Mouse (Mus musculus) midbrain, postnatal 0 days (tissue): ENCODE measurements around the gene Gm9903. TPM values are rescaled to one million over a fixed set of nuclear protein-coding genes. Genes with fewer than 3 reads are reported as not detected.

Source experiments
- ATAC-seq: fragments of 200-750 bp; cut with Nextera tagmentation; 2 replicates; pipeline ENCODE4 v1.8.0; 2017; ENCODE audit warnings: moderate number of reproducible peaks, mild to moderate bottlenecking, moderate TSS enrichment, moderate library complexity; ENCODE audit not compliant: low FRiP score
- DNase-seq: peaks from one replicate; pipeline ENCODE4 v3.0.0-alpha.2; 2015; ENCODE audit warnings: low spot score
- H3K27ac ChIP-seq: fragments of 300-500 bp; sonication (generic); 2 replicates; pipeline ENCODE4 v1.5.1; 2014; ENCODE audit warnings: low read depth, mild to moderate bottlenecking, low read length, mixed read lengths
- H3K27me3 ChIP-seq: fragments of 300-500 bp; sonication (generic); 2 replicates; pipeline ENCODE4 v1.6.1; 2014; ENCODE audit warnings: low read length, control low read depth, mixed read lengths; ENCODE audit not compliant: insufficient read depth
- H3K36me3 ChIP-seq: fragments of 300-500 bp; sonication (generic); 2 replicates; pipeline ENCODE4 v1.6.1; 2014; ENCODE audit warnings: low read length, control low read depth, mixed read lengths; ENCODE audit not compliant: insufficient read depth
- H3K4me1 ChIP-seq: fragments of 300-500 bp; sonication (generic); 2 replicates; pipeline ENCODE4 v1.6.1; 2014; ENCODE audit warnings: mild to moderate bottlenecking, control low read depth, antibody characterized with exemption, low read length, mixed read lengths; ENCODE audit not compliant: insufficient read depth
- H3K4me2 ChIP-seq: fragments of 300-500 bp; sonication (generic); 2 replicates; pipeline ENCODE4 v1.6.1; 2014; ENCODE audit warnings: low read depth, mild to moderate bottlenecking, low read length, mixed read lengths; ENCODE audit not compliant: poor library complexity, severe bottlenecking
- H3K4me3 ChIP-seq: fragments of 300-500 bp; sonication (generic); 2 replicates; pipeline ENCODE4 v1.5.1; 2014; ENCODE audit warnings: low read depth, mild to moderate bottlenecking, low read length, moderate library complexity
- H3K9ac ChIP-seq: fragments of 300-500 bp; sonication (generic); replicated peaks from 2 replicates; pipeline ENCODE4 v1.6.1; 2014; ENCODE audit warnings: mild to moderate bottlenecking, low read length, moderate library complexity, mixed read lengths; ENCODE audit not compliant: poor library complexity, severe bottlenecking
- H3K9me3 ChIP-seq: fragments of 300-500 bp; sonication (generic); 2 replicates; pipeline ENCODE4 v1.6.1; 2016; ENCODE audit warnings: low read length, control low read depth
- CTCF ChIP-seq: IDR thresholded peaks from 2 replicates; pipeline ENCODE4 v1.5.1; 2016; ENCODE audit warnings: antibody characterized with exemption, mild to moderate bottlenecking
- WGBS: fragments of 180-500 bp; shearing (Covaris S2); extraction: QIAGEN DNeasy Blood & Tissue Kit; methylation state at CpG from one replicate; pipeline ENCODE4 v1.1.7; 2014; 5-methylcytosine and 5-hydroxymethylcytosine counted together
- polyA plus RNA-seq: library from polyadenylated mRNA; unstranded; fragments of >200 nt; fragmentation: Nextera tagmentation; extraction: Ambion mirVana; gene quantifications from 2 replicates; pipeline ENCODE4 v1.2.1, GENCODE M21; 2015
- total RNA-seq: library from RNA; depleted of rRNA; stranded (reverse); fragments of >200 nt; gene quantifications from 2 replicates; pipeline ENCODE4 v1.2.3, GENCODE M21; 2014

Gm9903 gene
- total and polyA plus RNA-seq, 2 experiments from 2014 or later = 0.53 TPM; not detected in 1

- no peak overlapping the region for H3K27ac ChIP-seq
- H3K36me3 ChIP-seq = 0 out of 2 replicates have a peak, but pooled peaks cover under 1% of the 10 kb centered on the region
- H3K9me3 ChIP-seq = no peaks in the 10 kb centered on the region
- no peak overlapping the region for H3K9ac ChIP-seq
- peaks cover 5% of the 10 kb centered on the region; the same call in 1 of the 2 replicates for H3K4me1 ChIP-seq
- 79% methylated on average over 1 of the region's 1 CpGs for WGBS
- no peak for ATAC-seq
- H3K4me2 ChIP-seq = no peak overlapping the region
- H3K27me3 ChIP-seq = no peaks in the 10 kb centered on the region
- no peak overlapping the region for H3K4me3 ChIP-seq
- no peak for TF ChIP-seq CTCF
- DNase-seq = no peak
Measured at GRCm38 (mm10) chr5:33632526-33632925, 2.8 kb downstream of the Gm9903 start.

GRCm38 (mm10) chr5:33635361-33635760 lies 5.6 kb downstream of the Gm9903 start:
- Histone ChIP-seq H3K36me3 (peaks cover 9% of the 10 kb centered on the region), H3K4me3 (no peak overlapping the region), H3K9me3 (no peaks in the 10 kb centered on the region), H3K4me2 (no peak overlapping the region), H3K4me1 (no peaks in the 10 kb centered on the region), H3K27me3 (no peaks in the 10 kb centered on the region), H3K9ac (no peak overlapping the region), H3K27ac (no peak overlapping the region)
- 97% methylated on average over 3 of the region's 3 CpGs for WGBS
- no peak for TF ChIP-seq CTCF
- DNase-seq (no peak), ATAC-seq (no peak)

GRCm38 (mm10) chr5:33637606-33638350 lies 8.1 kb downstream of the Gm9903 start:
- 67% methylated on average over 3 of the region's 3 CpGs for WGBS
- ATAC-seq (no peak), DNase-seq (no peak)
- Histone ChIP-seq H3K9ac (no peak overlapping the region), H3K27ac (no peak overlapping the region), H3K4me3 (no peak overlapping the region), H3K36me3 (peaks cover 11% of the 10 kb centered on the region), H3K4me2 (no peak overlapping the region), H3K27me3 (no peaks in the 10 kb centered on the region), H3K4me1 (no peaks in the 10 kb centered on the region), H3K9me3 (no peaks in the 10 kb centered on the region)
- no peak for TF ChIP-seq CTCF

GRCm38 (mm10) chr5:33638826-33639225 lies 9.1 kb downstream of the Gm9903 start:
- Histone ChIP-seq H3K4me2 (no peak overlapping the region), H3K27ac (no peak overlapping the region), H3K9ac (no peak overlapping the region), H3K4me1 (no peaks in the 10 kb centered on the region), H3K4me3 (no peak overlapping the region), H3K9me3 (no peaks in the 10 kb centered on the region), H3K27me3 (no peaks in the 10 kb centered on the region), H3K36me3 (peaks cover 19% of the 10 kb centered on the region)
- ATAC-seq = no peak
- no peak for DNase-seq
- 69% methylated on average over 4 of the region's 4 CpGs for WGBS
- no peak for TF ChIP-seq CTCF

GRCm38 (mm10) chr5:33640652-33641051 lies 10.9 kb downstream of the Gm9903 start:
- Histone ChIP-seq H3K27ac (no peak overlapping the region), H3K9ac (no peak overlapping the region), H3K36me3 (peaks cover 26% of the 10 kb centered on the region), H3K27me3 (no peaks in the 10 kb centered on the region), H3K4me2 (no peak overlapping the region), H3K4me3 (no peak overlapping the region), H3K9me3 (no peaks in the 10 kb centered on the region), H3K4me1 (no peaks in the 10 kb centered on the region)
- TF ChIP-seq CTCF = peak; percentile 86
- WGBS = 29% methylated on average over 3 of the region's 3 CpGs
- no peak for ATAC-seq
- peak; percentile 71 for DNase-seq

GRCm38 (mm10) chr5:33651017-33651416 lies 21.3 kb downstream of the Gm9903 start:
- Histone ChIP-seq H3K36me3 (peaks cover 12% of the 10 kb centered on the region), H3K27ac (peak overlapping the region; percentile 98), H3K4me3 (peak overlapping the region; percentile 75), H3K9ac (peak overlapping the region; percentile 79), H3K27me3 (no peaks in the 10 kb centered on the region), H3K4me2 (peak overlapping the region; percentile 68), H3K9me3 (no peaks in the 10 kb centered on the region), H3K4me1 (peaks cover 9% of the 10 kb centered on the region; the same call in 1 of the 2 replicates)
- 9% methylated on average over 2 of the region's 2 CpGs for WGBS
- no peak; the same call in 1 of the 2 replicates for TF ChIP-seq CTCF
- DNase-seq = no peak
- ATAC-seq = no peak
